Mouse (Mus musculus) left cerebral cortex, adult 2 months (tissue): Measurements from ENCODE around the gene Hoxa10. TPM values are rescaled to one million over a fixed set of nuclear protein-coding genes. Genes with fewer than 3 reads are reported as not detected.

Source experiments
- DNase-seq, 2 experiments: peaks; one replicate each; pipeline ENCODE4 v3.0.0; 2021 to 2022; ENCODE audit warnings: low spot score in 2 of 2, mixed read lengths in 1 of 2; ENCODE audit errors: extremely low spot score in 1 of 2
- H3K27ac ChIP-seq: fragments of 200-600 bp; 2 replicates; pipeline ENCODE4 v1.8.1; 2022
- H3K4me3 ChIP-seq: fragments of 200-600 bp; 2 replicates; pipeline ENCODE4 v1.8.1; 2022
- CTCF ChIP-seq: fragments of 200-600 bp; IDR thresholded peaks from 2 replicates; pipeline ENCODE4 v1.8.1; 2022; ENCODE audit warnings: antibody characterized with exemption, mild to moderate bottlenecking, moderate library complexity
- intact Hi-C: fragments of 180-260 bp; cut with DNase I; formaldehyde crosslinking; loops from one replicate; pipeline ENCODE4 v1.15.1; 2025
- total RNA-seq, 2 experiments: library from RNA; stranded (reverse); gene quantifications; 2 replicates each; pipeline ENCODE4 v1.2.3; 2021

The Hoxa10 gene
- total RNA-seq, 2 experiments from 2014 or later: not detected

GRCm38 (mm10) chr6:52270494-52271480 lies 30.1 kb upstream of the Hoxa10 start:
- DNase-seq: peak; percentile 52 to 69
- peak; percentile 86 for TF ChIP-seq CTCF
- Histone ChIP-seq H3K27ac (no peak overlapping the region), H3K4me3 (no peak overlapping the region)
- intact Hi-C loops: loop anchor here (2.0 to 5.0 kb wide), 2 partner anchors 306 to 452 kb away; no protein-coding TSS in a partner anchor

DNA sequence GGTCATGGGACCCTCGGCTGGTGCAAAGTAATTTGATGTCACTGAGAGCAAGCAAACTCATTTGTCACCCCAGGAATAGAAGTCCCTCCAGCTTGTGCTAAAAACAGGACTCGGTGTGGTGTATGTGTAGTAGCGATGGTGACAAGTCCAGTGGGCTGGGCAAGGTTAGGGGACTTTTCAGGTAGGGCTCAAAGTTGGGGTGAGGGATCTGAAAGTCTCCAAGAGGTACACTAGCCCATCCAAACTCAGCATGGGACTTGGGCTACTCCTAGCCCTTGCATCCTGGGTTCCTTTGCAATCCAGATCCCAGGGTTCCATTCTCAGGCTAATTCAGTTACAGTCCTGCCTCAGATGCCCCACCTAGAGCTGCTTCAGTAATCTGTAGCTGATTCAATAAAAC lies 28.1 kb upstream of the Hoxa10 start:
- TF ChIP-seq CTCF: no peak
- no peak for DNase-seq
- H3K27ac ChIP-seq: no peak overlapping the region
- H3K4me3 ChIP-seq: no peak overlapping the region
- intact Hi-C loops: no loop called here

- TF ChIP-seq CTCF: no peak
- intact Hi-C loops: no loop called here
- no peak overlapping the region for H3K4me3 ChIP-seq
Measured at GRCm38 (mm10) chr6:52268341-52268740, 27.7 kb upstream of the Hoxa10 start.

DNA sequence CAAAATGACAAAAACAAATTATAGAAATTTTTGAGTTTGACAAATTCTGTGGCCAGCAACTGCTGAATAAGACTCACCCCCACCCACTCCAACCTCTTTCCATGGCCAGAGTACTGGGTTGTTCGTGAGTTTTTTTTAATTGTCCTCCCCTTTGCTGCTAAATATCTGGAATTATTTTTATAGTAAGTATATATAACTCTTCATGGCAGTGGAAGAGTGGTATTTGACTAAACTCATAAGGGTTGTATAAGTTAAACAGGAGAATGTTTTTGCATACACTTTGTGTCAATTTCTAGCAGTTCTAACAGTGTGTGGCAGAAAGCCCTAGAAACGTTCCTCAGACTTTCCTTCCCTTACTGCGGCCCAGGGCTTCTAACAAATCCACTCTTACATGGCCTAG lies 27.0 kb upstream of the Hoxa10 start:
- H3K4me3 ChIP-seq: no peak overlapping the region
- DNase-seq: no peak
- intact Hi-C loops: no loop called here
- TF ChIP-seq CTCF: no peak
- no peak overlapping the region for H3K27ac ChIP-seq

More at GRCm38 (mm10) chr6:52268341-52268740, 27.7 kb upstream of the Hoxa10 start:
- H3K27ac ChIP-seq: no peak overlapping the region
- DNase-seq: no peak

- no peak for DNase-seq
- intact Hi-C loops: no loop called here
- Histone ChIP-seq H3K4me3 (no peak overlapping the region), H3K27ac (no peak overlapping the region)
- TF ChIP-seq CTCF: no peak
Measured at GRCm38 (mm10) chr6:52267221-52267620, 26.6 kb upstream of the Hoxa10 start.

DNA sequence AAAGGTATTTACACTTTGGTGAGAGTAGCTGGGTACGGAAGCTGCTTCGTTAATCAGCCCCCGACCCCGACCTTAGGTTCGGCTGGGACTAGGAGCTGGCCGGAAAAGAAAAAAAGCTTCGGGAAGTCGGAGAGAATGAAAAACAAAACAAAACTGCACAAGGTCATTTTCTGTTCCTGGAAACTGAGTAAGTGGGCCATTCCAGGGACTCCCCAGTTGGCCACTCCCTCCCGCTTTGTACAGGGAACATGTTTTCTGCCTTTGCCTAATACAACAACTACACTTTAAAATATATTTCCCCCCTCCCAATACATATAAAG lies 26.0 kb upstream of the Hoxa10 start:
- no peak for DNase-seq
- intact Hi-C loops: no loop called here
- no peak overlapping the region for H3K27ac ChIP-seq

DNA sequence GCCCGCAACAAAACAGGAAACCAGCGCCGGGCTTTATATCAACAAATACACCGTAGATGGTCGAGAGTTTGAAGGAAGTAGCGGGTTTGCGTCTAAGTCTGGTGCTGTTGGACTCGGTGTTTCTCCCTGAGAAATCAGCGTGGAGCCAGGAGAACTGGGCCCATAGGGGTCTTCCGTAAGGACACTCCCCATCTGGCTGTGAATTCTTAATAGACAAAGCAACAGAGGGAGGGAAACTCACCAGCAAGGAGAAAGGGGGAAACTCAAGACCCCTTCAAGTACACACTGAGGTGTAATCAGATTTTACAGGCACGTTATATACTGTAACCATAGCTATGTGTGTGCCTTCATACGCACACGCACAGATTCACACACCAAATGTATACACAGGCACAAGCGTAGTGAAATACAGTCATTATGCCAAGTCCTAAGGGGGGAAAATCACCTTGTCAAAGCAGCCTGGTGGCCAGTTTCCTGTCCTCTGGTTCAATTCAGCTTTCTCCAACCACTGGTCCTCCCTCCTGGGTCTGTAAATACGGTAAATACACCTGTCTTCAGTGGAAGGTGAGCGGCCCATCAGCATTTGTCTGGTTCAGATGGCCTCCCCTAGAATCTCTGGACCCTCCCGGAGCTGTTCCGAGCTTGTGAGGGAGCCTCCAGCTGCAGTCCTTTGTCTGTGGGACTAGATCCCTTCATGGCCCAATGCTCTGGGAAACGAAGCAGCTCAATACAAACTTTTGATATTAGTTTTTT lies 25.4 kb upstream of the Hoxa10 start:
- no peak for TF ChIP-seq CTCF
- Histone ChIP-seq H3K27ac (no peak overlapping the region), H3K4me3 (no peak overlapping the region)
- no peak for DNase-seq
- intact Hi-C loops: no loop called here

More for the DNA sequence above, 26.0 kb upstream of the Hoxa10 start:
- no peak for TF ChIP-seq CTCF
- H3K4me3 ChIP-seq: no peak overlapping the region

GRCm38 (mm10) chr6:52265306-52265912 lies 24.8 kb upstream of the Hoxa10 start:
- intact Hi-C loops: no loop called here
- TF ChIP-seq CTCF: no peak

GRCm38 (mm10) chr6:52264106-52264790 lies 23.6 kb upstream of the Hoxa10 start:
- DNase-seq: no peak
- intact Hi-C loops: no loop called here

More at GRCm38 (mm10) chr6:52265306-52265912, 24.8 kb upstream of the Hoxa10 start:
- no peak for DNase-seq
- no peak overlapping the region for H3K4me3 ChIP-seq
- no peak overlapping the region for H3K27ac ChIP-seq

DNA sequence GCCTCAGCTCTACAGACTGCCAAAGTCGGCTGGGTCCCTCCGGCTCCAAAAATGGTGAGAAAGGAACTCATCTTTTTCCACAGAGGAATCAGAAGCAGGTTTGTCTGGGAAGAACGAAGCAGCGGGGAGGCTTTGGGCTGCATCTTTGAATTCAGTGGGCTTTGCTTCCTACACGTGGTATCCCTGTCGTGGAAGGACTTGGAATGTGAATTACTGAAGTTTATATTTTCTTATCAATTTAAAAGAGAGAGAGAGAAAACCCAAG lies 22.6 kb upstream of the Hoxa10 start:
- TF ChIP-seq CTCF: no peak
- Histone ChIP-seq H3K27ac (no peak overlapping the region), H3K4me3 (no peak overlapping the region)
- intact Hi-C loops: no loop called here
- no peak for DNase-seq

More at GRCm38 (mm10) chr6:52264106-52264790, 23.6 kb upstream of the Hoxa10 start:
- H3K27ac ChIP-seq: no peak overlapping the region
- TF ChIP-seq CTCF: no peak
- no peak overlapping the region for H3K4me3 ChIP-seq

GRCm38 (mm10) chr6:52262463-52263320 lies 22.0 kb upstream of the Hoxa10 start:
- Histone ChIP-seq H3K27ac (no peak overlapping the region), H3K4me3 (no peak overlapping the region)
- no peak for TF ChIP-seq CTCF
- DNase-seq: no peak
- intact Hi-C loops: no loop called here
